Mouse (Mus musculus): ENCODE data around the gene Plk3.

The Plk3 gene

DNA sequence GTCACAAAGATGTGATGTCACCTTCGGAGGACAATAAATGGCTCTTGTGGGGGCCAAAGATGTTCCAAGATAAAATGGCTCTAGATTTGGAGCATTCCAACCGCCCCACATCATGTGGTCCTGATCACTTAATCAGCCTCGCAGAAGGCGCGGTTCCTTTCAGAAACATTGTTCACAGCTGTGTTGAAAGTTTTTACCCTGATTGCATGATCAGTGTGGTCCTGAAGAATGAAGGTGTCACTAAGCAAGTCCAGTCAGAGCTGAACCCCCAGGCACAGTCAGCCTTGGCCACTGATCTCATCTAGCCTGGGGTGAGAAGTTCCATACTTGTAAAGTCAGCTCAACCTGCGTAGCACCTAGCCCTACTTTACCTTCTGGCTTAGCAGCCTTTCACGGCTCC lies 15.8 kb downstream of the Plk3 start:
- no peak for DNase-seq

DNA sequence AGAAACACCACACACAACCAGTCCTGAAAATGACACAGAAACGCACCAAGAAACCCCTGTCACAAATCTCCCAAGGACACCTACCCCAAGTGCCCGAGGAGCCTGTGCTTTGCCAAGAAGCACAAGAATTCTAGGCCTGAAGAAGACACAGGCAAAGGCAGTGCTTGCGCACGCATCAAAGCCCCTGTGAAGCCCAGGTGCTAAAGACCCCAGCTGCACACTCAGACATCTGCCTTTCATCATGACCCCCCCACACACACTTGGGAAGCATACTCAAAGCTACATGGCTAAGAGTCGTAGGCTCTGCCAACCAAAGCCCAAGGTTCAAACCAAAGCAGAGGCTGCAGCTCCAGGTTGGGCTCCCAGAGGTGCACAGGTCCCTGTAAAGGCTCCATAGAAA lies 18.2 kb downstream of the Plk3 start:
- DNase-seq = peak; percentile 62

DNA sequence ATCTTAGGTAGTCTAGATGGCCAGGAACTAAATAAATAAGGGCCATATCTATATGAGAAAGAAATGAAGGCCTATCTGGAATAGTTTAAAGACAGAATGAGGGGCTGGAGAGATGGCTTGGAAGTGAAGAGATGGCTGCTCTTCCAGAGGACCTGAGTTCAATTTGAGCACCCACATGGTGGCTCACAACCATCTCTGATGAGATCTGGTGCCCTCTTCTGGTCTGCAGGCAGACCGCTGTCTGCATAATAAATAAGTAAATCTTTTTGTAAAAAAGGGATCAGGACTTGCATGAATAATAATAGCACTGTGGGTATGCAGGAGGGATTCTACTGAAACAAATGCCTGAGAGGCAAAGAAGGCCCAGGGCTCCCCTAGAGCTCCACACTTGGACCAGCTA lies 20.5 kb downstream of the Plk3 start:
- DNase-seq = no peak

DNA sequence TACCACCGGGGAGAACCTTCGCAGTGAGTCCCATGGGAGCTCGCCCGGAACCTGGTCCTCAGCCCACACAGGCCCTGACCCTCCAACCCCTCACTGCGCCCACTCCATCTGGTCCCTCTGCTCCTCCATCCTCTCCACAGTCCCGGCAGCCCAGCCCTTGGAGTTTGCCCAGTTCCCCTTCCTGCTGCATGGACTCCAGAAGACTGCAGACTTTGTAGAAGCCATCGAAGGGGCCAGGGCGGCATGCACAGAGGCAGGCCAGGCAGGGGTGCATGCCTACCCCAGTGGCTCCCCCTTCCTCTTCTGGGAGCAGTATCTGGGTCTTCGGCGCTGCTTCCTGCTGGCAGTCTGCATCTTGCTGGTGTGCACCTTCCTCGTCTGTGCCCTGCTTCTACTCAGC lies 22.8 kb downstream of the Plk3 start:
- no peak for DNase-seq

DNA sequence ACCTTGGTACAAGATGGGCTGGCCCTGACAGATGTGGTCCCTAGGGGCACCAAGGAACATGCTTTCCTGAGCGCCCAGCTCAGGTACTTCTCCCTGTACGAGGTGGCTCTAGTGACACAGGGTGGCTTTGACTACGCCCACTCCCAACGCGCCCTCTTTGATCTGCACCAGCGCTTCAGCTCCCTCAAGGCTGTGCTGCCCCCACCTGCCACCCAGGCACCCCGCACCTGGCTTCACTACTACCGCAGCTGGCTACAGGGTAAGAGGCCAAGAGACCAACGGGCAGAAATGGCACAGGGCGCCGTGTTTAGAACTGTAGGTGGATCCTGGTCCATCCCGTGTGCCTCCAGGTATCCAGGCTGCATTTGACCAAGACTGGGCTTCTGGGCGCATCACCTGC lies 23.5 kb downstream of the Plk3 start:
- DNase-seq = peak; percentile 36

DNA sequence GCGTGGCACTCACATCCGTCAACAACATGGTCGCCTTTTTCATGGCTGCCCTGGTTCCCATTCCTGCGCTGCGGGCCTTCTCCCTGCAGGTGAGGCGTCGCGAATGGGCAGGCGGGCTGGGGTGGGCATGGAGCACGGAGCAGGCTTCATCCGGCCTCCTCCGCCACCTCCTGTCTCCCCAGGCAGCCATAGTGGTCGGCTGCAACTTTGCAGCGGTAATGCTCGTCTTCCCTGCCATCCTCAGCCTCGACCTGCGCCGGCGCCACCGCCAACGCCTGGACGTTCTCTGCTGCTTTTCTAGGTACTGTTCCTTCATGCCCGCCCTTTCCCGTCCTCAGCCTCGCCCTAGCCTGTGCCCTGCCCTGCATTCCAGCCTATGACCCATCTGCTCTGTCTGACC lies 24.4 kb downstream of the Plk3 start:
- DNase-seq = no peak

DNA sequence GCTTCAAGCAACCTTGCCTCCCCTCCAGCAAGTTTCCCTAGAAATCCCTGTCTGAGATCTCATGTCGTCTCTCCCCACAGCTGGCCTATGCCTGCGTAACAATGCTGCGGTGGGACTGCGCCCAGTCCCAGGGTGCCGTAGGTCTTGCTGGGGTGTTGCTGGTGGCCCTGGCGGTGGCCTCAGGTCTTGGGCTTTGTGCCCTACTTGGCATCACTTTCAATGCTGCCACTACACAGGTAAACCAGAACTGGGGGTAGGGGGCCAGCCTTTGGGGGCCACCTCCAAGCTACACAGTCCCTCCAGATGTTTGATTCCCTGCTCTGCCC lies 25.3 kb downstream of the Plk3 start:
- DNase-seq = no peak

DNA sequence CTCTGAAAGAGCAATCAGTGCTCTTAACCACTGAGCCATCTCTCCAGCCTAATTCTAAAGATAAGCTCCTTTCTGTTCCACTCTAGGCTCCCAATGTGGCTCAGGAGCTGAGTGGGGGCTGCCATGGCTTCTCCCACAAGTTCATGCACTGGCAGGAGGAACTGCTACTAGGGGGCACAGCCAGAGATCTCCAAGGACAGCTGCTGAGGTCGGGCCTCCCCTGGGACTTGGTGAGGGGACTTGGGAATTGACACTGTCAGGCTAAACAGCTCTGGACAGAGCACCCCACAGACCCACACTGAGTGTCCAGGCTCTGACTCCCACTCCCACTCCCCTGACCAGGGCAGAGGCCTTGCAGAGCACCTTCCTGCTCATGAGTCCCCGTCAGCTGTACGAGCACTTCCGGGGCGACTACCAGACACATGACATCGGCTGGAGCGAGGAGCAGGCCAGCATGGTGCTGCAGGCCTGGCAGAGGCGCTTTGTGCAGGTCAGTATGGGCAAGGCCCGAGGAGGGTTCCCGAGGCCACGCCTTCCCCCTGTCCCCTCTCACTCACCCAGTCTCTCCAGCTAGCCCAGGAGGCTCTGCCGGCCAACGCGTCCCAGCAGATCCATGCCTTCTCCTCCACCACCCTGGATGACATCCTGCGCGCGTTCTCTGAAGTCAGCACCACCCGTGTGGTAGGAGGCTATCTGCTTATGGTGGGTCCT lies 25.8 kb downstream of the Plk3 start:
- no peak for DNase-seq

DNA sequence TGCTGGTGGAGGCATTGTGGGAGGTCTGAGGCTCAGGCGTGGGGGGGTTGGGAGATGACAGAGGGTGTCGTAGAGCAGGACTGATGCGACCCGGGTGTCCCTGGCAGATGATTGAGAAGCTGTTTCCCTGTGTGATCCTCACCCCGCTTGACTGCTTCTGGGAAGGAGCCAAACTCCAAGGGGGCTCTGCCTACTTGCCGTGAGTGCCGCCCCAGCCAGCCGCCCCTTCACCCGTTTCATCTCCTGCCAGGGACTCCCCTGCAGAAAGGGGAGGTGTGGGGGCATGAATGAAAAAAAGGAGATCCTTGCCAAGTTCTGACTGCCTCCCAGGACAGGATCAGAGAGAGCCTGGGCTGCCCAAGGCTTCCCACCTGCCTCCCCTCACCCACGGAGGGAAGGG lies 28.6 kb downstream of the Plk3 start:
- DNase-seq = no peak

DNA sequence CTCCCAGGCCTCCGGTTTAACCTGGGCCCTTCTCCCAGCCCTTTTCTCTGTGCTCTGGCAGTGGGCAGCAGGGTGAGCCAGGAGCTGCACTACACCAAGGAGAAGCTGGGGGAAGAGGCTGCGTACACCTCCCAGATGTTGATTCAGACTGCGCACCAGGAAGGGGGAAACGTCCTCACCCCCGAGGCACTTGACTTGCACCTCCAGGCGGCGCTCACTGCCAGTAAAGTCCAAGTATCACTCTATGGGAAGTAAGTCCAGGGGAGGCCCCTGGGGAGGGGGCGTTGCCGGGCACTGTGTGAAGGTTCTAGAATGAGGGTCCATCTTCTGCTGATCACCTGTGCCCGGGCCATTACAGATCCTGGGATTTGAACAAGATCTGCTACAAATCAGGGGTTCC lies 29.1 kb downstream of the Plk3 start:
- no peak for DNase-seq

DNA sequence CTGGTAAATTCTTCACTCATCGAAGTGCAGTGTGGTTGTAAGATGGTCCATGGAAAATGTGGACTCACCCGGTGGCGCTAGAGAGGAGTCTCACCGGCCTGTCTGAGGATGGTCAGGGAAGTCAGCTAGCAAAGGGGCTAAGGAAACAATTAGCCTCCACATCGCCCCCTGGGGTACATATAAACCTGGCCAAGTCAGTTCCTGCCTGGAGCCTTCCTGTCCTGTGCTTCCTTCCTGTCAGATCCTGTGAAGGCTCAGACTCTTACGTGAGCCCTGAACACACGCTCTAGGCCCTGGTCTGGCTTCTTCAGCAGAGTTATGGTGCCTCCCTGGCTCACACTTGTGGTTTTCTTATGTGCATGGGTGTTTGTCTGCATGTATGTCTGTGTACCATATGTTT lies 32.5 kb downstream of the Plk3 start:
- DNase-seq = peak; percentile 23

DNA sequence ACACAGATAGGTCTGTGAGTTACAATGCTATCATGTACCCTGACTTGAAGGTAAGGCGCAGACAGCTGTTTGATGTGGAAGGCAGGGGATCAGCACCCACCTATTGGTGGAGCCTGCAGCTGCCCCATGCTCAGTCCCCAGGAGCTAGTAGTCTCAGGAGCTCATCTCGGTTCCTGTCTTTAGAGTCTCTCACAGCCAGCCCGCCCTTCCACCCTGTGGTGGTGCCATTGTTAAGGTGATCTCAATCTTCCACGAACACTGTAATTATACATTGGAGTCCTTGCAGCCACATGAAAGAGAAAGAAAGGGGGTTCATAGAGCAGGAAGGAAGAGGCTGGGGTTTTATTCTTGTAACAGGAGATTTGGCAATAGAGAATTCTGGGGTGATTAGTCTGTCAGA lies 33.7 kb downstream of the Plk3 start:
- peak; percentile 22 for DNase-seq

DNA sequence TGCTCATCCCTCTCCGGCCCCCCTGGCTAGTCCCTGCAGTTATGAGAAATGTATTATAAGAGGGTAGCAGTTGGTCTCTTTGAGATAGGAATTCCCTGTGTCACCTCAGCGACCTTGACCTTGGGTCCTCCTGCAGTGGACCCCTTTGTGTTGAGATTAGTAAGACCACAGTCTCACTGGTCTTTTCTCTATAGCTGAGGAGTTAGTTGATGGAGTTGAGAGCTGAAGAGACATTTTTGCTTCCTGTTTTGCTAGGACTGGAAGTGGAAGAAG lies 35.1 kb downstream of the Plk3 start:
- DNase-seq = no peak

DNA sequence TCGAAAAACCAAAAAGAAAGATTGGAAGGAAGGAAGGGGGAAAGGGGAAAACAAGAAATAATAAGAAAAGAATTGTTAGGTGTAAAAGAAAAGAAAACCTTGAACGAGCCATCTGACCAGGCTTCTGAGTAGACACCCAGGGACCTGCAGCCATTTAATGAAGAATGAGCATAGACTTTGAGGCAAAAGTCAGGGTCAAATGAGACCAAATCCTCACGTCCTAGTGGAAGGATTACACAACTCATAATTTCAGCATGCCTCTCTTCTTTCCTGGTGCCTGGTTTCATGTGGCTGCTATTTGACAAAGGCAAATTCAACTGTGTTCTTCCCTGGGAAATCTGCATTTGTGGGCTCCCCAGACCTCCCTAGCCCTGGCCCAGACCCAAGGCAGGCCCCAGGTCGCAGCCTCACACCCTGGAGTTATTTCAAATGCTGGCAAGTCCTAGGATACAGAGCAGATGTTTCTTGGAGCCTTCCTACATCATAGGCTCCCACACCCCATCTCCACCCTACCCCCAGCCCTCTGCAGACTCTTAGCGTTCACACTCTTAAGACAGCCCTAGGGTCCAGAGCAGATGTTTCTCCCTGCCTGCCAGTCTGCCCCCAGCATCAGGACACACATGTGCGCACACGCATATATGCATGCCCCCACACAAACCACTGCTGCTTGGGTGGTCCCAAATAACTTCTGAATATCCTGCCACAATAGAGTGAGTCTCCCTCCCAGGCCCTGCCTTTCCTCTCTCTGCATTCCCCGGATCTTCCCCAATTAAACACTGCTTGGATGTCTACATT lies 35.6 kb downstream of the Plk3 start:
- no peak for DNase-seq

DNA sequence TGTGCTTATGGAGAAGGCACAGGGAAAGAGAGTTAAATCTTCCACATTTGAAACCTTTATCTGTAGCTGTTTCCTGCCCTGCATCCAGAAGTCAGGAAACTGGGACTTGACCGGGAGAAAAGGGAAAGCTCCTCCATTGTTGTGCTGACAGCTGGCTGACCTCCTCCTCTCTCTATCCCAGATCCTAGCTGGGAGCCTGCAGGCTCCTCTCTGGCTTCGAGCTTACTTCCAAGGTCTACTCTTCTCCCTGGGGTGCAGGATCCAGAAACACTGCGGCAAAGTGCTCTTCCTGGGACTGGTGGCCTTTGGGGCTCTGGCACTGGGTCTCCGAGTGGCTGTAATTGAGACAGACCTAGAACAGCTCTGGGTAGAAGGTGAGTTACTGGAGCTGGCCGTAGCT lies 37.1 kb downstream of the Plk3 start:
- no peak for DNase-seq

DNA sequence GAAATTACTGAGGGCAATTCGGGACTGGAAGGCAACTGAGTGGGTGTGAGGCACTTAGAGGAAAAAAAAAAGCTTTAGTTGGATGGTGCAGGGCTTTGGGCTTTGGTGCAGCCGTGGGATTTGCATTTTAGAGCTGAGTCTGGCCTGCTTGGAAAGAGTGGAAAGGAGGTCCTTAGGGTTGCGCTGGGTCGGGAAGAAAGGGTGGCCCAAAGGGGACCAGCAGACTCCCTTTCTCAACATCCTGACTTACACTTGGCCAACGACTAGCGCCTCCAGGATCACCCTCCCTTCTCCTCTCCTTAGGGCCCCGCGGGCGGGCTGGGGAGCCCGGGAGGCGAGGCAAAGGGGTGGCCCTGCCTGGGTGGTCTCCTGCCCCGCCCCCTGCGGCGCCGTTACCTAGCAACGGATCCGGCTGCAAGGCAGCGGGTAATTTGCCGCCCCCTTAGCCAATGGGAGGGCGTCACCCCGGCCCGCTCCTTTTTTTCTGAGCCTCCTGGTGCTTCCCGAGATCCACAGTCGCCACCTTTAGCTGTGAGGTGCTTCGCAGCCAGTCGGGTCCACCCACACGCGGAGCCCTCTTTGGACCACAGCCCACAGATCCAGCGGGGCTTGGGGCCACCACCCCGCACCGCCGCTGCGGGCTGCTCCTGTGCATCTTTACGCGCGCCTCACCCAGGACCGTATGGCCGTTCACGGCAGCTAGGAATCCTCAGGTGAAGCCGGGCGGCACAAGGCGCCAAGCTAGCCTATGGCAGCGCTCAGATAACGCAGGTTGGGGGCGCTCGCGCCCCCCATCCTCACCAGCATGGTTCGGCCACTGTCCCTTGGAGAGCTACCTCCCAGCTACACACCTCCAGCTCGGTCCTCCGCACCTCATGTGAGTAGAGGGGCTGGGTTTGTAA lies 38.0 kb downstream of the Plk3 start, which contains the start of gene Ptch2:
Ptch2 (plus strand) TSS at position 525 of the 902 bp plus-strand sequence.
- peak; percentile 72 for DNase-seq

DNA sequence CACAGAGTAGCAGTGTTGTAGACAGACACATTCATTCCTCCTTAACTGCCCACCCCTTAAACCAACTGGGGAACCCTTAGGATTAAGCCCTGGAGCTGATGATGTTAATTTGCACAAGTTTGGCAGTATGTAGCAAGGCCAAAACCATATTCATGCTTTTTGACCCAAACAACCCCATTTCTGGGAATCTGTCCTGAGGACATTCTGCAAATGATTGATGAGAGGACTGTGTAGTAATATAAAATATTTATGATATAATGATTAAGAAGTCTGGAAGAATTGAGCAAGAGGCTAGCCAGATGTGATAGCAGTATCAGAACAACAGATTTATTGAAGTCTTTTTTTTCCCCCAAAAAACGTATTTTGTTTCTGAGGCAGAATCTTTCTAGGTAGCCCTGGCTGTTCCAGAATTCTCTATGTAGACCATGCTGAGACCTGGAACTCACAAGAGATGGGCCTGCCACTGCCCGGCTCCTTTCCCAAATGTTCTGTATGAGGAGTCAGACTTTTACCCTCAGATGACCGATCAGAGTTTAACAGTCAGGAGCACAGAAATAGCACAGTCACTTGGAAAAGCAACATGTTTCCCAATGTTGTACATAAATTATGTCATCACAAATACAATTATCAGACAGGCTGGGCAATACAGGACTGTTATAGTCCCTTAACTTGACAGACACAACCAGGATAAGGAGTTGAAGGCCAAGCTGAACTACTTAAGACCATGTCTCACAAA lies 39.0 kb downstream of the Plk3 start:
- no peak for DNase-seq

DNA sequence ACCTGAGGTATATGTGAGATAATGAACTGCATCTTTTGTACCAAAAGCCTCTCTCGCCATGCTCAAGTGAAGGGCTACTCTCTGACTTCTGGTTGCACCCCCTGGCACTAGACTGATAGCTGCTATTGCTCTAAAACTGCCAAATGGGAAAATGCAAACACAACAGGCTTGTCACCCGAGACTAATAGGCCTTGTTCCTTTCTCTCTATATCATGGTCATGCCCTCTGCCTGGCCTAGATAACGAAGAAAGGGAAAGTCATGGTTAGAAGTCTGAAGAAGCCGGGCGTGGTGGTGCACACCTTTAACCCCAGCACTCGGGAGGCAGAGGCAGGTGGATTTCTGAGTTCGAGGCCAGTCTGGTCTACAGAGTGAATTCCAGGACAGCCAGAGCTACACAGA lies 43.2 kb downstream of the Plk3 start:
- no peak for DNase-seq

DNA sequence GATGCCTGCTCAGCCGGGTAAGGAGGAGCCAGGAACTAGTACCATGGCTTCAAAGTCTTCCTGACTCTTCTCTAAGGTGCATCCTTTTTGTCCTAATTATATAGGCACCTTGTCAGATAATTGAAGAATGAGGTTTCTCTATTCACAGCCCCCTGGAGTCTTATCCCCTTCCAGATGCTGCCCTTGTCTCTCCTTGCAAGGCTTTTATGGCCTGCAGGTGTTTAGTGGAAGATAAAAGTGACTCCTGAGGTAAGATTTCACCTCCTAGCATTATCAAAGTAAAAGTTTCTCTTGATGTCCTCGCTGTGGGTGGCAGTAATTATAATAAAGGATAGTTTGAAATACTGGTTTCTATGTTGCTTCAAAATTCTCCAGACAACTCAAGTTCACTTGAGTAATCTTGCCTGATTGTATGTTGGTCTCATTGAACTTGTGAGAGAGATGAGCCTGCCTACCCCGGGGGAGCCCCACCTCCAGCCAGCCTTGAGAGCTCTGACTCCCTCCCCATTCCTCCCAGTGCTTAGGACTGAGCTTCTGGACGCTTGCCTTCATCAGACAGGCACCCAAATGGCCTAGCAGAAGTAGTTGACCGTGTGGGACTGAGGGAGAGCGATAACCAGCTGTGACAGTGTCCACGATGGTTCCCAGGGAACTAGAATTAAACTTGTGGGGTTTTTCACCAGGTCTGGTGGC lies 45.7 kb downstream of the Plk3 start:
- no peak for DNase-seq
